Mouse (Mus musculus): ENCODE results near the gene Cpxm2.

GRCm38 (mm10) chr7:132005996-132006696 is 148.4 kb downstream of the Cpxm2 start:
- TF ChIP-seq CTCF (IDR thresholded peaks at IDR 0.05; ENCODE audit: borderline replicate concordance, insufficient read depth, low read depth, low read length) (no peak), POLR2A (IDR thresholded peaks at IDR 0.05; ENCODE audit: borderline replicate concordance, insufficient read depth, low read length) (no peak)

Data from cerebellum, adult 2 months (tissue).